Mouse (Mus musculus) G1E (cell line): ENCODE results near the gene Nsd2. TPM values are rescaled to one million over a fixed set of nuclear protein-coding genes. Genes with fewer than 3 reads are reported as not detected.
A peak's percentile ranks its signal among the peaks of the same experiment; 100 is the strongest.

Experiments used
- ATAC-seq: 2 replicates; pipeline ENCODE4 v1.8.0; 2016; ENCODE audit warnings: mild to moderate bottlenecking; ENCODE audit not compliant: insufficient number of reproducible peaks, poor library complexity, low FRiP score, severe bottlenecking; ENCODE audit errors: extremely low read depth
- DNase-seq: peaks from one replicate; pipeline ENCODE4 v3.0.0; 2012; ENCODE audit warnings: low spot score
- H3K27me3 ChIP-seq: 2 replicates; pipeline ENCODE4 v1.6.1; 2012; ENCODE audit warnings: mild to moderate bottlenecking, low read length, inconsistent platforms; ENCODE audit not compliant: insufficient read depth
- H3K36me3 ChIP-seq: replicated peaks from 2 replicates; pipeline ENCODE3; 2012; ENCODE audit warnings: mild to moderate bottlenecking, inconsistent platforms
- H3K4me1 ChIP-seq: 2 replicates; pipeline ENCODE4 v1.6.1; 2012; ENCODE audit warnings: low read depth, low read length, inconsistent platforms, mixed read lengths; ENCODE audit not compliant: insufficient read depth
- H3K4me3 ChIP-seq: 2 replicates; pipeline ENCODE4 v1.5.1; 2012; ENCODE audit warnings: low read depth, mild to moderate bottlenecking, inconsistent platforms, low read length, moderate library complexity, mixed read lengths
- H3K9me3 ChIP-seq: replicated peaks from 2 replicates; pipeline ENCODE4 v1.6.1; 2012; ENCODE audit warnings: inconsistent platforms
- CTCF ChIP-seq: IDR thresholded peaks from 2 replicates; pipeline ENCODE4 v1.5.1; 2012; ENCODE audit warnings: low read depth, low read length, inconsistent platforms, mixed read lengths
- GATA1 ChIP-seq: IDR thresholded peaks from 2 replicates; pipeline ENCODE4 v1.6.1; 2012; ENCODE audit warnings: borderline replicate concordance, low read length, inconsistent platforms, mixed read lengths
- GATA2 ChIP-seq: IDR thresholded peaks from 2 replicates; pipeline ENCODE4 v1.6.1; 2012; ENCODE audit warnings: low read depth, low read length, inconsistent platforms, borderline replicate concordance
- POLR2AphosphoS5 ChIP-seq: IDR thresholded peaks from 2 replicates; pipeline ENCODE4 v1.6.1; 2012; ENCODE audit warnings: low read depth, low read length, inconsistent platforms; ENCODE audit not compliant: insufficient replicate concordance
- TAL1 ChIP-seq: conservative IDR thresholded peaks from 2 replicates; pipeline ENCODE4 v1.6.1; 2012; ENCODE audit warnings: low read depth, low read length, inconsistent platforms, mixed read lengths
- polyA plus RNA-seq: library from polyadenylated mRNA; stranded (reverse); fragments of >175 nt; gene quantifications from 2 replicates; pipeline ENCODE4 v1.2.3, GENCODE M21; 2012
- total RNA-seq, 2 experiments: library from RNA; stranded (forward) in 1 of 2; stranded (reverse) in 1 of 2; fragments of 200-1000 nt in 1 of 2; fragments of >200 nt in 1 of 2; fragmentation: Nextera tagmentation in 1 of 2; gene quantifications; 2 replicates each; pipeline ENCODE4 v1.2.3; 2014 to 2017

The Nsd2 gene
- total RNA-seq (2014; fragmentation: Nextera tagmentation) (99.6 and 110 TPM in 2 replicates), total RNA-seq (2017) (75.6 and 129 TPM in 2 replicates), polyA plus RNA-seq (14.3 and 15.5 TPM in 2 replicates)

GRCm38 (mm10) chr5:33819876-33820732 is at the start of gene Nsd2:
Gene Nsd2, plus strand, starts transcription at chr5:33820725.
- DNase-seq (peak; percentile 90), ATAC-seq (0 out of 2 replicates have a peak, but pooled peaks have one; percentile 23)
- TF ChIP-seq CTCF = no peak
- no peak for TF ChIP-seq TAL1
- TF ChIP-seq GATA1 = no peak
- no peak for TF ChIP-seq GATA2
- no peak for TF ChIP-seq POLR2AphosphoS5
- Histone ChIP-seq H3K27me3 (no peaks in the 10 kb centered on the region), H3K4me3 (peak within 1 kb of the TSS; percentile 92), H3K9me3 (no peaks in the 10 kb centered on the region), H3K36me3 (peaks cover 9% of the 10 kb centered on the region), H3K4me1 (peaks cover 52% of the 10 kb centered on the region)

- no peak for DNase-seq
- H3K27me3 ChIP-seq = no peaks in the 10 kb centered on the region
- TF ChIP-seq TAL1 (no peak), GATA2 (no peak), CTCF (no peak), POLR2AphosphoS5 (no peak), GATA1 (no peak)
- no peaks in the 10 kb centered on the region for H3K9me3 ChIP-seq
- H3K4me3 ChIP-seq = no peak overlapping the region
- H3K36me3 ChIP-seq = peaks cover 75% of the 10 kb centered on the region
- peaks cover 38% of the 10 kb centered on the region for H3K4me1 ChIP-seq
- no peak for ATAC-seq
These were observed 43.3 kb upstream of the Nsd2 start for GRCm38 (mm10) chr5:33777195-33777594.

- ATAC-seq (no peak), DNase-seq (peak; percentile 14)
- Histone ChIP-seq H3K4me1 (peaks cover 47% of the 10 kb centered on the region), H3K27me3 (no peaks in the 10 kb centered on the region; the same call in 1 of the 2 replicates), H3K4me3 (peak overlapping the region; percentile 88), H3K36me3 (peaks cover 30% of the 10 kb centered on the region), H3K9me3 (no peaks in the 10 kb centered on the region)
- TF ChIP-seq TAL1 (no peak), GATA2 (no peak), CTCF (no peak), GATA1 (no peak), POLR2AphosphoS5 (no peak)
These were observed 38.6 kb upstream of the Nsd2 start for GRCm38 (mm10) chr5:33781964-33782344.

- H3K4me3 ChIP-seq = peak within 1 kb of the TSS; percentile 88
- ATAC-seq (peak; percentile 92), DNase-seq (peak; percentile 94)
- peaks cover 25% of the 10 kb centered on the region for H3K36me3 ChIP-seq
- H3K27me3 ChIP-seq = no peaks in the 10 kb centered on the region; the same call in 1 of the 2 replicates
- TF ChIP-seq POLR2AphosphoS5 (no peak), TAL1 (no peak), GATA1 (no peak), CTCF (no peak), GATA2 (no peak)
- peaks cover 45% of the 10 kb centered on the region for H3K4me1 ChIP-seq
- H3K9me3 ChIP-seq = no peaks in the 10 kb centered on the region
These were observed 38.1 kb upstream of the Nsd2 start, which contains the start of gene Letm1 for GRCm38 (mm10) chr5:33782345-33782998. Gene Letm1, minus strand, starts transcription at chr5:33782817.

- ATAC-seq (0 out of 2 replicates have a peak, but pooled peaks have one; percentile 17), DNase-seq (no peak)
- Histone ChIP-seq H3K36me3 (peaks cover 20% of the 10 kb centered on the region), H3K9me3 (no peaks in the 10 kb centered on the region), H3K4me3 (peak overlapping the region; percentile 88), H3K27me3 (peaks cover 1% of the 10 kb centered on the region; the same call in 1 of the 2 replicates), H3K4me1 (peaks cover 40% of the 10 kb centered on the region)
- TF ChIP-seq CTCF = no peak
- TF ChIP-seq POLR2AphosphoS5 = no peak
- no peak for TF ChIP-seq GATA1
- no peak for TF ChIP-seq GATA2
- TF ChIP-seq TAL1 = no peak
These were observed 37.5 kb upstream of the Nsd2 start for GRCm38 (mm10) chr5:33782999-33783390.
